Mouse (Mus musculus) hindbrain, embryonic 16.5 days (tissue): ENCODE measurements around the gene Plcb3. TPM values are rescaled to one million over a fixed set of nuclear protein-coding genes. Genes with fewer than 3 reads are reported as not detected.

Source experiments
- ATAC-seq: fragments of 200-750 bp; cut with Nextera tagmentation; 2 replicates; pipeline ENCODE4 v1.8.0; 2017; ENCODE audit warnings: moderate TSS enrichment, moderate library complexity
- H3K27ac ChIP-seq: fragments of 300-500 bp; sonication (generic); 2 replicates; pipeline ENCODE4 v1.5.1; 2014; ENCODE audit warnings: low read depth, mild to moderate bottlenecking, control low read depth, low read length, moderate library complexity
- H3K27me3 ChIP-seq: fragments of 300-500 bp; sonication (generic); replicated peaks from 2 replicates; pipeline ENCODE4 v1.6.1; 2014; ENCODE audit warnings: low read length; ENCODE audit not compliant: control insufficient read depth, insufficient read depth
- H3K36me3 ChIP-seq: fragments of 300-500 bp; sonication (generic); 2 replicates; pipeline ENCODE4 v1.6.1; 2014; ENCODE audit warnings: mild to moderate bottlenecking, low read length, moderate library complexity, mixed read lengths; ENCODE audit not compliant: control insufficient read depth, insufficient read depth
- H3K4me1 ChIP-seq: fragments of 300-500 bp; sonication (generic); 2 replicates; pipeline ENCODE4 v1.6.1; 2014; ENCODE audit warnings: low read depth, low read length; ENCODE audit not compliant: control insufficient read depth, insufficient read depth
- H3K4me2 ChIP-seq: fragments of 300-500 bp; sonication (generic); 2 replicates; pipeline ENCODE4 v1.6.1; 2014; ENCODE audit warnings: mild to moderate bottlenecking, low read length, control low read depth, moderate library complexity
- H3K4me3 ChIP-seq: fragments of 300-500 bp; sonication (generic); 2 replicates; pipeline ENCODE4 v1.5.1; 2014; ENCODE audit warnings: mild to moderate bottlenecking, low read length, control low read depth, moderate library complexity
- H3K9ac ChIP-seq: fragments of 300-500 bp; sonication (generic); 2 replicates; pipeline ENCODE4 v1.6.1; 2014; ENCODE audit warnings: low read depth, mild to moderate bottlenecking, control low read depth, low read length, moderate library complexity
- H3K9me3 ChIP-seq: fragments of 300-500 bp; sonication (generic); 2 replicates; pipeline ENCODE4 v1.6.1; 2014; ENCODE audit warnings: mild to moderate bottlenecking, low read length, moderate library complexity; ENCODE audit not compliant: control insufficient read depth
- WGBS: fragments of 180-500 bp; shearing (Covaris S2); extraction: QIAGEN DNeasy Blood & Tissue Kit; methylation state at CpG from one replicate; pipeline ENCODE4 v1.1.7; 2014; 5-methylcytosine and 5-hydroxymethylcytosine counted together
- polyA plus RNA-seq: library from polyadenylated mRNA; unstranded; fragments of >200 nt; fragmentation: Nextera tagmentation; extraction: Ambion mirVana; gene quantifications from 2 replicates; pipeline ENCODE4 v1.2.1, GENCODE M21; 2015

Gene Plcb3
- polyA plus RNA-seq, 1 experiment from 2014 or later, result 13.8 TPM

GRCm38 (mm10) chr19:6926559-6927255, 49.6 kb downstream of the Plcb3 start:
- WGBS, result 13% methylated on average over 26 of the region's 26 CpGs
- Histone ChIP-seq H3K9ac (no peak overlapping the region), H3K4me3 (peak overlapping the region; percentile 21), H3K36me3 (no peaks in the 10 kb centered on the region), H3K27me3 (peaks cover 61% of the 10 kb centered on the region), H3K4me1 (peaks cover 13% of the 10 kb centered on the region), H3K27ac (no peak overlapping the region), H3K9me3 (no peaks in the 10 kb centered on the region), H3K4me2 (peak overlapping the region; percentile 50)
- ATAC-seq, result no peak

DNA sequence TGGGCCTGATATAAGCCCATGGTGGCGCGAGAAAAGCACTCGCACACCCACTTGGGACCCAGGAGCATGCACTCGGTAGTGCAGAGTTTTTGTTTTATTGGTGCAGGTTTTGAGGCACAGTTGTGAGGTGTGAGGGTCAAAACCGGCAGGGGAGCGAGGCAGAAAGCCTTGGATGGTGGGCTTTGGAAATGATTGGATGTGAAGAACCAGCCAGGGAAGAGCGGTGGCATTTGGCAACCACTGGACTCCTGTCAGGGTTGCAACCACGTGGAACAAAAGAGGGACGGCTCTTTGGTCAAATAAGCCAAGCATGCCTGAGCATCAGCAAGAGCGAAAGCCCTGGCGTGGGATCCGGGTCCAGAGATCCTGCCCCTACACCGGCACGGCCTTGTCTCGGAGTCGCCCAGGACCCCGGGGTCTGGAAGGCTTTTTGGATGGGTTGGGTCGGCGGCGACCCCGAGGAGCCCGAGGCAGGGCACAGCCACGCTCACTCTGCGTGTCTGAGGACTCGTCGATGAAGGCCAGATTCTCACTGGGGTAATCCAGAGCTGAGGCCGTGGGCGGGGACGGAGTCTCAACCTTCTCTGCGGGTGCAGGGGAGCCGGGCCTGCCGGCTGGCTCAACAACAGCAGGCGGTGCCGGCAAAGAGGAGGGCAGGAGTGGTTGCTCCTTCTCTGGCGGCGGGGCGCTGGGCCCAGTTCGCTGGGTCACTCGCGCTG, 50.5 kb downstream of the Plcb3 start:
- H3K4me2 ChIP-seq, result no peak overlapping the region
- no peaks in the 10 kb centered on the region for H3K9me3 ChIP-seq
- no peak overlapping the region for H3K27ac ChIP-seq
- H3K4me1 ChIP-seq, result peaks cover 16% of the 10 kb centered on the region
- 6% methylated on average over 38 of the region's 40 CpGs for WGBS
- H3K27me3 ChIP-seq, result peaks cover 58% of the 10 kb centered on the region
- no peak overlapping the region for H3K4me3 ChIP-seq
- no peaks in the 10 kb centered on the region for H3K36me3 ChIP-seq
- no peak for ATAC-seq
- no peak overlapping the region for H3K9ac ChIP-seq

DNA sequence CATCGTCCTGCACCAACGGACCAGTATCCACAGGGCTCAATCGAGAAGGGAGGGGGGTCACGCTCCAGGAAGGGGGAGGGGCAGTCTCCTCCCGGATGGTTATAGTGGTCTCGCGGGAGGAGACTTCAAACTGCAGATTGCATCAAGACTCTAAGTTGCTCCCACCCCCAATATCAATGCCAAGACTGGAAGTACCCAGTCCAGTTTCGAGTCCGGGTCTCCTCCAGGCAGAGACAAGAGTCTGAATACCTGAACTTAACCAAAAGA, 51.0 kb downstream of the Plcb3 start, which contains the start of gene Catsperz:
Gene Catsperz (minus strand): TSS at position 74 of the 267 bp plus-strand sequence.
- ATAC-seq, result no peak

GRCm38 (mm10) chr19:6924461-6925306, 51.6 kb downstream of the Plcb3 start:
- peak overlapping the region; percentile 1; the same call in 1 of the 2 replicates for H3K9ac ChIP-seq
- no peak for ATAC-seq
- H3K4me3 ChIP-seq, result peak overlapping the region; percentile 2; the same call in 1 of the 2 replicates
- no peak overlapping the region for H3K27ac ChIP-seq
- no peaks in the 10 kb centered on the region for H3K36me3 ChIP-seq
- WGBS, result 2% methylated on average over 39 of the region's 39 CpGs
- H3K4me2 ChIP-seq, result peak overlapping the region; percentile 29
- H3K27me3 ChIP-seq, result peaks cover 54% of the 10 kb centered on the region
- no peaks in the 10 kb centered on the region for H3K9me3 ChIP-seq
- H3K4me1 ChIP-seq, result peaks cover 26% of the 10 kb centered on the region

More for the DNA sequence above, 51.0 kb downstream of the Plcb3 start, which contains the start of gene Catsperz:
- Histone ChIP-seq H3K4me2 (peak within 1 kb of the TSS; percentile 29), H3K27me3 (peaks cover 57% of the 10 kb centered on the region), H3K4me1 (peaks cover 21% of the 10 kb centered on the region), H3K4me3 (peak within 1 kb of the TSS; percentile 2; the same call in 1 of the 2 replicates), H3K9ac (peak within 1 kb of the TSS; percentile 1; the same call in 1 of the 2 replicates), H3K36me3 (no peaks in the 10 kb centered on the region), H3K9me3 (no peaks in the 10 kb centered on the region), H3K27ac (no peak within 1 kb of the TSS)
- WGBS, result 3% methylated on average over 9 of the region's 9 CpGs

DNA sequence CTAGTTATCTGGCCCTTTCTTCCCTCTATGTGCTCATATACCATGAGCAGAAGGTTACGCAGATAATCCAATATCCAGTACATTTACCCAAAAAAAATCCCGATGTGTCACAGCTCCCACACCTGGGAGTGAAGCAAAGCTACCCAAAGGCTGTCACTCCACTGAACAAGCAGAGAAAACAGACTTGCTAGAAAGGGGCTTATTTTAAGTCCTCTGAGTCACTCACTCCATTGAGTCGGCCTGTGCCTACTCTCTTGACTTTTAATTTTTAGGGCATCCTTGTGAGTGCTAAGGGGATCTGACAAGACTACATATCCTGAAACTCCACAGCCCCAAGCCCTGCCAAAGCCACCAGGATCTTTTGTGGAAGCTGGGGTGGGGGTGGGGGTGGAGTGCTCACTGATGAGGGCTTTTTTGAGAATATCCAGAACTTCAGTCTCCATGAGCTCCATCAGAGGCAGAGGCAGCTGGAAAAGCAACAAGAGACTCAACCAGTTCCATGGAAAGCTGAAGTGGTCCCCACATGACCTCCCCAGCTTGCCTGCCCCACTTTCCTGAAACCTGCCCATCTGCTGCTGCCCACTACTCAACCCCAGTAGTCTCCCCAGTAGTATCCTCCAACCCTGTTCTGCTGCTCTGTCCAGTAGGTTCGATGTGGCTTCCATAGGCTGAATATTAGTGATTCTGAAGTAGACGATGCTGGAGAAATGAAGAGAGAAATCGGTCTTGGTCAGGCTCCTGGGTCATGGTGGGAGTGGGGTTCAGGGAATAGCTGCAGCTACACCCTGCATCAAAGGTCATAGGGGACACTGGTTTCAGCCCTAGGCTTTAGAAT, 53.2 kb downstream of the Plcb3 start:
- Histone ChIP-seq H3K27ac (no peak overlapping the region), H3K27me3 (peaks cover 47% of the 10 kb centered on the region), H3K9ac (no peak overlapping the region), H3K9me3 (no peaks in the 10 kb centered on the region), H3K4me3 (no peak overlapping the region), H3K36me3 (no peaks in the 10 kb centered on the region), H3K4me2 (no peak overlapping the region), H3K4me1 (peaks cover 26% of the 10 kb centered on the region)
- ATAC-seq, result no peak
- 62% methylated on average over 6 of the region's 6 CpGs for WGBS

- ATAC-seq, result peak; percentile 96
- H3K4me3 ChIP-seq, result peak within 1 kb of the TSS; percentile 87
- peak within 1 kb of the TSS; percentile 95 for H3K9ac ChIP-seq
- peaks cover 25% of the 10 kb centered on the region for H3K4me1 ChIP-seq
- no peaks in the 10 kb centered on the region for H3K9me3 ChIP-seq
- peak within 1 kb of the TSS; percentile 87 for H3K27ac ChIP-seq
- peaks cover 35% of the 10 kb centered on the region for H3K27me3 ChIP-seq
- WGBS, result under 1% methylated on average over 61 of the region's 66 CpGs
- no peaks in the 10 kb centered on the region for H3K36me3 ChIP-seq
- peak within 1 kb of the TSS; percentile 86 for H3K4me2 ChIP-seq
Measured at GRCm38 (mm10) chr19:6921647-6922567, 54.4 kb downstream of the Plcb3 start, which contains the start of gene Esrra. Gene Esrra (minus strand): TSS chr19:6921813.

GRCm38 (mm10) chr19:6920741-6921636, 55.3 kb downstream of the Plcb3 start:
- H3K4me1 ChIP-seq, result peaks cover 22% of the 10 kb centered on the region
- H3K27ac ChIP-seq, result peak overlapping the region; percentile 87
- ATAC-seq, result no peak; the same call in 1 of the 2 replicates
- peak overlapping the region; percentile 86 for H3K4me2 ChIP-seq
- H3K4me3 ChIP-seq, result peak overlapping the region; percentile 87
- no peaks in the 10 kb centered on the region for H3K9me3 ChIP-seq
- H3K36me3 ChIP-seq, result no peaks in the 10 kb centered on the region
- H3K27me3 ChIP-seq, result peaks cover 27% of the 10 kb centered on the region
- WGBS, result 2% methylated on average over 31 of the region's 48 CpGs
- H3K9ac ChIP-seq, result peak overlapping the region; percentile 95
